Comparison of ENCODE assay signal across 9 mouse cellular contexts in the genomic region with DNA sequence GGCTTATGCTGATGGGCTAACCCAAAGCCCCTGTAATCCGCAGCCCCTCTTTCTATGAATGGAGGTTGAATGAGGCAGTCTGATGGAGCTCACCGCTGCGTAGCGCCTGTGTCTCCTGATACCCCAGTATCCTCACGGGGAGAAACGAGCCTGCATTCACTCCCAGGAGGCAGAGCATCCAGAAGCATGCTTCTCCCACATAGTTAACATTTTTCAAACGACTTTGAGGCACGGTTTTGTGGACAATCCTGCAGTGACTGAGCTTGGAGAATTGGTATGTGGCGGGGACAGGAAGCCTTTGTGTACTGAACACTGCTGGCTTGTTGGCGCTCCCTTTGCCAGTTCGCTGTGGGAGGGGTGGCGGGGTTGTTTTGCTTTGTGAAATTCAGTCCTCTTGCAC. TPM values are rescaled to one million over a fixed set of nuclear protein-coding genes. Genes with fewer than 3 reads are reported as not detected.
A peak's percentile ranks its signal among the peaks of the same experiment; 100 is the strongest.
DNase-seq lines count a peak whose midpoint lies in the region; ATAC-seq lines count a peak whose summit lies in the region.
"Had no signal": no experiment of that assay in that cellular context is flagged by ENCODE, and none has a peak within 500 bp of the region (broad histone marks: within the 10 kb centered on the region; RNA-seq: fewer than 3 reads in every experiment).

No protein-coding gene starts in this region.

- no peak overlapping the region for H3K27ac ChIP-seq in hindbrain, embryonic 11.5 days (ENCODE audit: low read depth, low read length)
- H3K27ac ChIP-seq: liver, embryonic 14.5 days had no signal

- no peaks in the 10 kb centered on the region for H3K9me3 ChIP-seq in hindbrain, embryonic 11.5 days (ENCODE audit: control insufficient read depth, low read length)

- no peak overlapping the region for H3K4me3 ChIP-seq in hindbrain, embryonic 11.5 days (ENCODE audit: low read depth, low read length)

- ATAC-seq in hindbrain, embryonic 11.5 days (ENCODE audit: low FRiP score), result peak; percentile 57; the same call in 1 of the 2 replicates

- no peaks in the 10 kb centered on the region for H3K27me3 ChIP-seq in hindbrain, embryonic 11.5 days (ENCODE audit: control insufficient read depth, insufficient read depth, low read length)

- H3K9ac ChIP-seq in hindbrain, embryonic 11.5 days (ENCODE audit: low read depth, low read length), result peak overlapping the region; percentile 44; the same call in 1 of the 2 replicates
- H3K9ac ChIP-seq: liver, embryonic 14.5 days had no signal

- no peaks in the 10 kb centered on the region for H3K36me3 ChIP-seq in hindbrain, embryonic 11.5 days (ENCODE audit: control insufficient read depth, insufficient read depth, low read length)

- H3K4me1 ChIP-seq in hindbrain, embryonic 11.5 days (replicated peaks; ENCODE audit: control insufficient read depth, insufficient read depth, low read length), result no peaks in the 10 kb centered on the region

- 0 out of 2 replicates have a peak overlapping the region, but pooled peaks have one; percentile 25 for H3K4me2 ChIP-seq in hindbrain, embryonic 11.5 days (replicated peaks; ENCODE audit: low read depth, low read length)

- 18% methylated on average over 12 of the region's 12 CpGs for WGBS in hindbrain, embryonic 11.5 days

- DNase-seq in cerebellum, postnatal 10 days, result peak; percentile 34 to 50
- no peak for DNase-seq in cerebellum, postnatal 4 days (ENCODE audit: low spot score in 2 of 2)
- DNase-seq in brain, adult 2 months (ENCODE audit: low read depth, low spot score), result peak; percentile 87
- peak; percentile 29 for DNase-seq in hindbrain, embryonic 11.5 days (ENCODE audit: low spot score)
- DNase-seq in lung, postnatal 14 days, result peak; percentile 10
- DNase-seq in urinary bladder, postnatal 36 days (ENCODE audit: low spot score in 2 of 2), result no peak
- DNase-seq in spleen, postnatal 4 days (ENCODE audit: low spot score in 2 of 2), result no peak
- no peak for DNase-seq in adrenal gland, postnatal 10 days

RNA-seq across cellular contexts. Expression of a gene that starts 55.2 kb away (rescaled TPM):
- polyA plus RNA-seq in hindbrain, embryonic 11.5 days (2014; fragmentation: Nextera tagmentation; extraction: Ambion mirVana), result 0.51 and 0.66 TPM in 2 replicates
- total RNA-seq in adrenal gland, postnatal 10 days (2021), result not detected
- polyA plus RNA-seq: liver, embryonic 14.5 days had no signal

Comparison
In these comparisons a context has a peak if more than half of its experiments do, and no peak if none do; other contexts are left out.
1. DNase-seq: peak in cerebellum, postnatal 10 days (2 of 2), brain, adult 2 months (single experiment), hindbrain, embryonic 11.5 days (single experiment) and lung, postnatal 14 days (single experiment); none in cerebellum, postnatal 4 days (0 of 2), urinary bladder, postnatal 36 days (0 of 2), spleen, postnatal 4 days (0 of 2) and adrenal gland, postnatal 10 days (single experiment).